Mouse (Mus musculus): Measurements from ENCODE around the gene Dsn1. TPM values are rescaled to one million over a fixed set of nuclear protein-coding genes. Genes with fewer than 3 reads are reported as not detected.

The Dsn1 gene
- polyA plus RNA-seq, 1 experiment from 2014 or later, result 51.4 TPM

GRCm38 (mm10) chr2:157010634-157011310, 3.8 kb upstream of the Dsn1 start:
- Histone ChIP-seq H3K9me3 (ENCODE audit: control insufficient read depth, low read length) (no peaks in the 10 kb centered on the region), H3K36me3 (ENCODE audit: control insufficient read depth, insufficient read depth, low read length) (no peaks in the 10 kb centered on the region; the same call in 1 of the 2 replicates), H3K27me3 (ENCODE audit: control insufficient read depth, insufficient read depth, low read length) (no peaks in the 10 kb centered on the region), H3K9ac (ENCODE audit: low read length) (no peak overlapping the region), H3K27ac (ENCODE audit: low read depth, low read length) (no peak overlapping the region), H3K4me1 (ENCODE audit: control insufficient read depth, insufficient read depth, low read length) (peaks cover 12% of the 10 kb centered on the region), H3K4me2 (no peak overlapping the region), H3K4me3 (ENCODE audit: low read depth, low read length) (no peak overlapping the region)
- WGBS, result 70% methylated on average over 11 of the region's 11 CpGs
- DNase-seq (ENCODE audit: low spot score, missing footprints) (no peak), ATAC-seq (ENCODE audit: low FRiP score) (no peak)

- Histone ChIP-seq H3K4me1 (ENCODE audit: control insufficient read depth, insufficient read depth, low read length) (peaks cover 13% of the 10 kb centered on the region), H3K9ac (ENCODE audit: low read length) (no peak overlapping the region), H3K36me3 (ENCODE audit: control insufficient read depth, insufficient read depth, low read length) (no peaks in the 10 kb centered on the region; the same call in 1 of the 2 replicates), H3K4me2 (no peak overlapping the region), H3K9me3 (ENCODE audit: control insufficient read depth, low read length) (no peaks in the 10 kb centered on the region), H3K27ac (ENCODE audit: low read depth, low read length) (no peak overlapping the region), H3K27me3 (ENCODE audit: control insufficient read depth, insufficient read depth, low read length) (no peaks in the 10 kb centered on the region), H3K4me3 (ENCODE audit: low read depth, low read length) (no peak overlapping the region)
- no peak for ATAC-seq (ENCODE audit: low FRiP score)
- no peak for DNase-seq (ENCODE audit: low spot score, missing footprints)
These were observed 3.2 kb upstream of the Dsn1 start for GRCm38 (mm10) chr2:157010121-157010520.

DNA sequence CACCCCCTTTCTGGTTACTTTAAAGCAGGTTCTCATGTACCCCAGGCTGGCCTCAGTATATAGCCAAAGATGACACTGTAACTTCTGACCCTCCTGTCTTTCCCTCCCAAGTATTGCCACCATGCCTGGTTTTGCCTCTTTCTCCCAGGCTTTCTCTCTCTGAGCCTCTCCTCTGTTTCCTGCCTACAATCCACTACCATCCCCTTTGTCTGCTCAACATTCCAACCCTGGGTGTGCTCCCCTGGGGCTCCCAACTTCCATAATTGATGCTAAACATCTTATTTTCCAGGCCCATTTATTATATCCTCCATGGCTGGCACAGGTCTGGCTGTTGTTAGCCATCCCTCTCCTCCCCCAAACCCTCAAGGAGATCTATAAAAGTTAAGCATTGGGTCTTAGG, 1.6 kb upstream of the Dsn1 start:
- Histone ChIP-seq H3K9me3 (ENCODE audit: control insufficient read depth, low read length) (no peaks in the 10 kb centered on the region), H3K36me3 (ENCODE audit: control insufficient read depth, insufficient read depth, low read length) (no peaks in the 10 kb centered on the region), H3K9ac (ENCODE audit: low read length) (no peak overlapping the region), H3K4me1 (ENCODE audit: control insufficient read depth, insufficient read depth, low read length) (peaks cover 13% of the 10 kb centered on the region), H3K4me2 (no peak overlapping the region), H3K27ac (ENCODE audit: low read depth, low read length) (no peak overlapping the region), H3K27me3 (ENCODE audit: control insufficient read depth, insufficient read depth, low read length) (no peaks in the 10 kb centered on the region), H3K4me3 (ENCODE audit: low read depth, low read length) (no peak overlapping the region)
- no peak for DNase-seq (ENCODE audit: low spot score, missing footprints)
- ATAC-seq (ENCODE audit: low FRiP score), result no peak

GRCm38 (mm10) chr2:157007234-157007596, 261 bp upstream of the Dsn1 start:
- no peaks in the 10 kb centered on the region for H3K9me3 ChIP-seq (ENCODE audit: control insufficient read depth, low read length)
- peaks cover 13% of the 10 kb centered on the region for H3K4me1 ChIP-seq (ENCODE audit: control insufficient read depth, insufficient read depth, low read length)
- WGBS, result 39% methylated on average over 5 of the region's 5 CpGs
- peak overlapping the region; percentile 35; the same call in 1 of the 2 replicates for H3K27ac ChIP-seq (ENCODE audit: low read depth, low read length)
- peak overlapping the region; percentile 92 for H3K4me2 ChIP-seq
- peak overlapping the region; percentile 80 for H3K9ac ChIP-seq (ENCODE audit: low read length)
- H3K4me3 ChIP-seq (ENCODE audit: low read depth, low read length), result peak overlapping the region; percentile 78
- H3K36me3 ChIP-seq (ENCODE audit: control insufficient read depth, insufficient read depth, low read length), result no peaks in the 10 kb centered on the region
- ATAC-seq (ENCODE audit: low FRiP score) (peak; percentile 22), DNase-seq (ENCODE audit: low spot score, missing footprints) (no peak)
- H3K27me3 ChIP-seq (ENCODE audit: control insufficient read depth, insufficient read depth, low read length), result no peaks in the 10 kb centered on the region

DNA sequence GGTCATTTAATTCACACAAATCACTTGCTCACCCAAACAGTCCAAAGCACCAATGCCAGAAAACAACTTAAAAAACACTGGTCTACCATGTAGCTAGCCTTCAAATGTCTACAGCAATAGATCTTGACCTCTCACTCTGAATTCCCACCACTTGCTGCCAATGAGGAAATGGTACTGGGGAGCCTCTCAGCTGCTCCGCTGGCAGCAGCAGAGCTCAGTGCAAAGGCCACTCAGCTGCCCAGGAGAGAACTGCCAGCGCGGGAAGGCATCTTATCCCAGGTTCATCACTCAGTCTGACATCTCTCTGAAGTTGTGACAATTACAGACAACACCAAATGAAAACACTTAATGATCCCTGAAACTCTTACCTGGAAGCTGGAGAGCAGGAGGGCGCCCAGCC, 4.6 kb downstream of the Dsn1 start:
- Histone ChIP-seq H3K9me3 (ENCODE audit: control insufficient read depth, low read length) (no peaks in the 10 kb centered on the region), H3K27ac (ENCODE audit: low read depth, low read length) (no peak overlapping the region), H3K27me3 (ENCODE audit: control insufficient read depth, insufficient read depth, low read length) (no peaks in the 10 kb centered on the region), H3K4me2 (no peak overlapping the region), H3K36me3 (ENCODE audit: control insufficient read depth, insufficient read depth, low read length) (no peaks in the 10 kb centered on the region), H3K4me1 (ENCODE audit: control insufficient read depth, insufficient read depth, low read length) (peaks cover 11% of the 10 kb centered on the region), H3K9ac (ENCODE audit: low read length) (no peak overlapping the region), H3K4me3 (ENCODE audit: low read depth, low read length) (no peak overlapping the region)
- WGBS, result 96% methylated on average over 4 of the region's 4 CpGs
- no peak for ATAC-seq (ENCODE audit: low FRiP score)
- DNase-seq (ENCODE audit: low spot score, missing footprints), result no peak

DNA sequence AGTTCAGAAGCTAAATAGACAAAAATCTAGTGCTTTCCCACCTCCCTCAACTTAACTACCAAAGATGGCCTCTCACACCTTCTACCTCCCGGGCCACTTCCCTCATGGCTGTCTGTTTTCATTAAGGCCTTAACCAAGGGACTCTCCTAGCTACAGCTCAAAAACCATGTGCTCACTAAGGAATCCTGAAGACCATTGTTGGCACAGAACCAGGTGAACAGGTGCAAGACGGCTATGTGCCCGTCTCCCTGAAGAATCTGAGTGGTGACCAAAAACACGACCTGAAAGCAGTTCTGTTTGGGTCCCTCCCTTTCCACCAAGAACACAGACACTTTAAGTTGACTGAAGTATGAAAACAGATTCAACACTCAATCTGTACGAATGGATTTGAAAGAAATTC, 8.7 kb downstream of the Dsn1 start:
- DNase-seq (ENCODE audit: low spot score, missing footprints) (no peak), ATAC-seq (ENCODE audit: low FRiP score) (no peak)
- no peaks in the 10 kb centered on the region for H3K4me1 ChIP-seq (ENCODE audit: control insufficient read depth, insufficient read depth, low read length)
- no peak overlapping the region for H3K4me2 ChIP-seq
- H3K9me3 ChIP-seq (ENCODE audit: control insufficient read depth, low read length), result no peaks in the 10 kb centered on the region
- no peak overlapping the region for H3K27ac ChIP-seq (ENCODE audit: low read depth, low read length)
- H3K9ac ChIP-seq (ENCODE audit: low read length), result no peak overlapping the region
- no peaks in the 10 kb centered on the region for H3K27me3 ChIP-seq (ENCODE audit: control insufficient read depth, insufficient read depth, low read length)
- WGBS, result 90% methylated on average over 5 of the region's 5 CpGs
- H3K36me3 ChIP-seq (ENCODE audit: control insufficient read depth, insufficient read depth, low read length), result 0 out of 2 replicates have a peak, but pooled peaks cover 8% of the 10 kb centered on the region
- H3K4me3 ChIP-seq (ENCODE audit: low read depth, low read length), result no peak overlapping the region

DNA sequence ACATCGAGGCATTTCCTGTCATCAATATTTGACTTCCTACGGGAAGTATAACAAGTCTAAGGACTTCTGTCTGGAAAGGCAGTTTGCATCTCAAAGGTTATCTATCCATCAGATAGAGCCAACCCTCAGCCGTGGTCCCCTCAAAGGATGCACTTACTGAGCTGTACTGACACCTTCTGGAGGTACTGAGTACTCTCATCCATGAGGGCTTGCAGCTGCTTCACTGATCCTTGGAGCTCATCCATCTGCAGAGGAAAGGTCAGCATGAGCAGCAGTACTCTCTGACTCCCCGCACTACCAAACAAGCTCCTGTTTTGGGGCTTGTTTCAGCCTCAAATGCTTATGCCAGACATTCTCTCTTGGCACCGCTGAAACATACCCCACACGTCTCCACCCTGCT, 10.4 kb downstream of the Dsn1 start:
- ATAC-seq (ENCODE audit: low FRiP score) (no peak), DNase-seq (ENCODE audit: low spot score, missing footprints) (no peak)
- no peaks in the 10 kb centered on the region for H3K9me3 ChIP-seq (ENCODE audit: control insufficient read depth, low read length)
- H3K4me2 ChIP-seq, result no peak overlapping the region
- H3K36me3 ChIP-seq (ENCODE audit: control insufficient read depth, insufficient read depth, low read length), result 0 out of 2 replicates have a peak, but pooled peaks cover 8% of the 10 kb centered on the region
- WGBS, result 75% methylated on average over 6 of the region's 6 CpGs
- H3K4me3 ChIP-seq (ENCODE audit: low read depth, low read length), result no peak overlapping the region
- no peak overlapping the region for H3K27ac ChIP-seq (ENCODE audit: low read depth, low read length)
- no peaks in the 10 kb centered on the region for H3K4me1 ChIP-seq (ENCODE audit: control insufficient read depth, insufficient read depth, low read length)
- H3K9ac ChIP-seq (ENCODE audit: low read length), result no peak overlapping the region
- no peaks in the 10 kb centered on the region for H3K27me3 ChIP-seq (ENCODE audit: control insufficient read depth, insufficient read depth, low read length)

- peak within 1 kb of the TSS; percentile 15; the same call in 1 of the 2 replicates for H3K27ac ChIP-seq (ENCODE audit: low read depth, low read length)
- peak within 1 kb of the TSS; percentile 82 for H3K4me3 ChIP-seq (ENCODE audit: low read depth, low read length)
- H3K36me3 ChIP-seq (ENCODE audit: control insufficient read depth, insufficient read depth, low read length), result 0 out of 2 replicates have a peak, but pooled peaks cover 8% of the 10 kb centered on the region
- WGBS, result under 1% methylated on average over 57 of the region's 66 CpGs
- no peaks in the 10 kb centered on the region for H3K9me3 ChIP-seq (ENCODE audit: control insufficient read depth, low read length)
- H3K4me1 ChIP-seq (ENCODE audit: control insufficient read depth, insufficient read depth, low read length), result peaks cover 9% of the 10 kb centered on the region
- H3K27me3 ChIP-seq (ENCODE audit: control insufficient read depth, insufficient read depth, low read length), result no peaks in the 10 kb centered on the region
- peak; percentile 100 for DNase-seq (ENCODE audit: low spot score, missing footprints)
- peak within 1 kb of the TSS; percentile 82 for H3K9ac ChIP-seq (ENCODE audit: low read length)
- peak; percentile 95 for ATAC-seq (ENCODE audit: low FRiP score)
- peak within 1 kb of the TSS; percentile 92 for H3K4me2 ChIP-seq
These were observed 15.3 kb downstream of the Dsn1 start, which contains the start of gene Ndrg3 for GRCm38 (mm10) chr2:156991470-156992319. Gene Ndrg3, minus strand, starts transcription at chr2:156992056.

All from midbrain, embryonic 11.5 days (tissue).